8 mouse cellular contexts compared by ENCODE assay signal in genomic region chr4:45890066-45890761, GRCm38 (mm10). TPM values are rescaled to one million over a fixed set of nuclear protein-coding genes. Genes with fewer than 3 reads are reported as not detected.
DNase-seq lines count a peak whose midpoint lies in the region; ATAC-seq and TF ChIP-seq lines count a peak whose summit lies in the region.

Ccdc180 (plus strand) TSS chr4:45890303.

- WGBS in forebrain, embryonic 14.5 days = 12% methylated on average over 19 of the region's 19 CpGs
- WGBS in hindbrain, embryonic 11.5 days = 11% methylated on average over 19 of the region's 19 CpGs
- WGBS in lung, postnatal 0 days = 16% methylated on average over 19 of the region's 19 CpGs

- no peak within 1 kb of the TSS for H3K9ac ChIP-seq in forebrain, embryonic 14.5 days (ENCODE audit: low read length)
- no peak within 1 kb of the TSS for H3K9ac ChIP-seq in hindbrain, embryonic 11.5 days (ENCODE audit: low read depth, low read length)
- no peak within 1 kb of the TSS for H3K9ac ChIP-seq in lung, postnatal 0 days (replicated peaks; ENCODE audit: low read depth)

- H3K4me1 ChIP-seq in forebrain, embryonic 14.5 days (ENCODE audit: control insufficient read depth, insufficient read depth, low read length) = 0 out of 2 replicates have a peak, but pooled peaks cover 6% of the 10 kb centered on the region
- H3K4me1 ChIP-seq in hindbrain, embryonic 11.5 days (replicated peaks; ENCODE audit: control insufficient read depth, insufficient read depth, low read length) = peaks cover 5% of the 10 kb centered on the region; the same call in 1 of the 2 replicates
- H3K4me1 ChIP-seq in lung, postnatal 0 days (ENCODE audit: insufficient read depth, low read depth, low read length) = no peaks in the 10 kb centered on the region

- TF ChIP-seq EP300 in lung, postnatal 0 days (IDR thresholded peaks at IDR 0.05) = no peak

- DNase-seq in A20 (ENCODE audit: low read depth, low spot score) = peak; percentile 81
- DNase-seq in adrenal gland, adult 2 months = peak; percentile 95
- DNase-seq in forebrain, embryonic 14.5 days (ENCODE audit: low spot score) = peak; percentile 77
- peak; percentile 84 for DNase-seq in hindbrain, embryonic 11.5 days (ENCODE audit: low spot score)
- DNase-seq in layer of hippocampus, adult 2 months (ENCODE audit: low spot score in 2 of 2) = peak; percentile 25 to 42
- DNase-seq in lung, postnatal 0 days (ENCODE audit: low spot score) = peak; percentile 89
- DNase-seq in ovary, postnatal 14 days (ENCODE audit: low spot score) = peak; percentile 45
- peak; percentile 34 to 56 for DNase-seq in thymus, postnatal 10 days (ENCODE audit: low spot score in 2 of 2)

- no peak for TF ChIP-seq CTCF in layer of hippocampus, adult 2 months (conservative IDR thresholded peaks at IDR 0.05)
- TF ChIP-seq CTCF in lung, postnatal 0 days (IDR thresholded peaks at IDR 0.05) = no peak

- no peak within 1 kb of the TSS for H3K27ac ChIP-seq in forebrain, embryonic 14.5 days (ENCODE audit: low read depth, low read length)
- H3K27ac ChIP-seq in hindbrain, embryonic 11.5 days (ENCODE audit: low read depth, low read length) = no peak within 1 kb of the TSS
- H3K27ac ChIP-seq in layer of hippocampus, adult 2 months = no peak within 1 kb of the TSS
- no peak within 1 kb of the TSS for H3K27ac ChIP-seq in lung, postnatal 0 days (ENCODE audit: low read length)

- peak; percentile 61; the same call in 1 of the 2 replicates for ATAC-seq in forebrain, embryonic 14.5 days
- ATAC-seq in hindbrain, embryonic 11.5 days (ENCODE audit: low FRiP score) = peak; percentile 75
- ATAC-seq in lung, postnatal 0 days = peak; percentile 85

- no peaks in the 10 kb centered on the region for H3K27me3 ChIP-seq in forebrain, embryonic 14.5 days (replicated peaks; ENCODE audit: control insufficient read depth, insufficient read depth, low read length)
- no peaks in the 10 kb centered on the region for H3K27me3 ChIP-seq in hindbrain, embryonic 11.5 days (ENCODE audit: control insufficient read depth, insufficient read depth, low read length)
- no peaks in the 10 kb centered on the region for H3K27me3 ChIP-seq in lung, postnatal 0 days (replicated peaks; ENCODE audit: insufficient read depth, low read length)

- H3K4me2 ChIP-seq in forebrain, embryonic 14.5 days (ENCODE audit: low read length) = peak within 1 kb of the TSS; percentile 21; the same call in 1 of the 2 replicates
- no peak within 1 kb of the TSS for H3K4me2 ChIP-seq in hindbrain, embryonic 11.5 days (replicated peaks; ENCODE audit: low read depth, low read length)
- no peak within 1 kb of the TSS for H3K4me2 ChIP-seq in lung, postnatal 0 days (replicated peaks; ENCODE audit: low read depth, low read length)

- H3K36me3 ChIP-seq in forebrain, embryonic 14.5 days (ENCODE audit: control insufficient read depth, insufficient read depth, low read length) = no peaks in the 10 kb centered on the region
- H3K36me3 ChIP-seq in hindbrain, embryonic 11.5 days (ENCODE audit: control insufficient read depth, insufficient read depth, low read length) = no peaks in the 10 kb centered on the region
- no peaks in the 10 kb centered on the region for H3K36me3 ChIP-seq in lung, postnatal 0 days (ENCODE audit: insufficient read depth, low read length)

- H3K4me3 ChIP-seq in forebrain, embryonic 14.5 days (ENCODE audit: low read depth, low read length) = no peak within 1 kb of the TSS
- H3K4me3 ChIP-seq in hindbrain, embryonic 11.5 days (ENCODE audit: low read depth, low read length) = no peak within 1 kb of the TSS
- no peak within 1 kb of the TSS for H3K4me3 ChIP-seq in layer of hippocampus, adult 2 months
- no peak within 1 kb of the TSS for H3K4me3 ChIP-seq in lung, postnatal 0 days (ENCODE audit: low read depth, low read length)

- no peaks in the 10 kb centered on the region for H3K9me3 ChIP-seq in forebrain, embryonic 14.5 days (replicated peaks; ENCODE audit: control insufficient read depth, low read length)
- H3K9me3 ChIP-seq in hindbrain, embryonic 11.5 days (ENCODE audit: control insufficient read depth, low read length) = no peaks in the 10 kb centered on the region
- H3K9me3 ChIP-seq in lung, postnatal 0 days (ENCODE audit: low read length) = no peaks in the 10 kb centered on the region

RNA-seq across cellular contexts. Expression of gene Ccdc180, which starts in this region (rescaled TPM):
- under 1 TPM in 1 of 2 experiments, not detected in 1; 0.28 TPM for total RNA-seq in adrenal gland, adult 2 months (2021)
- polyA plus RNA-seq in adrenal gland, adult 2 months (2012; rRNA removed) = not detected in 2 replicates
- polyA plus RNA-seq in forebrain, embryonic 14.5 days (2014; fragmentation: Nextera tagmentation; extraction: Ambion mirVana) = 0.07 and 0.10 TPM in 2 replicates
- polyA plus RNA-seq in hindbrain, embryonic 11.5 days (2014; fragmentation: Nextera tagmentation; extraction: Ambion mirVana) = 0.38 and 0.71 TPM in 2 replicates
- under 1 TPM; 0.56 to 0.79 TPM for total RNA-seq in layer of hippocampus, adult 2 months (2021)
- 1.4 and 2.9 TPM in 2 replicates for polyA plus RNA-seq in lung, postnatal 0 days (2015; fragmentation: Nextera tagmentation; extraction: Ambion mirVana)

Comparison
In these comparisons a context has a peak if more than half of its experiments do, and no peak if none do; other contexts are left out.
1. Peak in DNase-seq in adrenal gland, adult 2 months; RNA of the gene not detected or under 1 TPM.
2. Peak in DNase-seq, ATAC-seq and H3K4me2 ChIP-seq in forebrain, embryonic 14.5 days; RNA of the gene not detected or under 1 TPM.
3. Peak in DNase-seq and ATAC-seq in hindbrain, embryonic 11.5 days; RNA of the gene not detected or under 1 TPM.
4. Peak in DNase-seq in layer of hippocampus, adult 2 months; RNA of the gene not detected or under 1 TPM.
5. DNase-seq: peak in every context shown above with its lines; median percentile 95 in adrenal gland, adult 2 months; 89 in lung, postnatal 0 days; 84 in hindbrain, embryonic 11.5 days; 81 in A20; 77 in forebrain, embryonic 14.5 days; 45 in ovary, postnatal 14 days; 45 in thymus, postnatal 10 days; 34 in layer of hippocampus, adult 2 months.